In the genomic region with DNA sequence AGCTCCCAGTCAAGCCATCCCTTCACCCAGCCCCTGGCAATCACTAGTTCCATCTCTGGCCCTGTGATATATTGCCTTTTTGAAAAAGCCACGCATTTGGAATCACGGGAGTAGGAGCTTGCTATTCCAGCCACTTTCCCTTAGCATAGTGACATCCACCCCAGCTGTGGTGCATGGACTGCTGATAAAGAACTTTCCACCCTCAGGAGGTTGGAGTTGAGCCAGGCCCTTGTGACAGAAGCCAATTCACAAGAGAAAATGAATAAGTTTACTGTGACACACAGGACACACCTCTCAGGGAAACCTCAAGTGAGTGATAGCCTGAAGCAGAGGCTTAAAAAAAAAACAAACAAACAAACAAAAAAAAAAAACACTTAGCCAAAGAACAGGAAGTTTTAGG, we compare ENCODE assay signal across 11 mouse cellular contexts. TPM values are rescaled to one million over a fixed set of nuclear protein-coding genes. Genes with fewer than 3 reads are reported as not detected.
DNase-seq lines count a peak whose midpoint lies in the region; ATAC-seq and TF ChIP-seq lines count a peak whose summit lies in the region.
"Had no signal": no experiment of that assay in that cellular context is flagged by ENCODE, and none has a peak within 500 bp of the region (broad histone marks: within the 10 kb centered on the region; RNA-seq: fewer than 3 reads in every experiment).

No protein-coding gene starts in this region.

- no peak overlapping the region for H3K4me2 ChIP-seq in stomach, postnatal 0 days (replicated peaks; ENCODE audit: low read depth)
- H3K4me2 ChIP-seq: limb, embryonic 12.5 days had no signal

- no peaks in the 10 kb centered on the region for H3K27me3 ChIP-seq in stomach, postnatal 0 days (ENCODE audit: control insufficient read depth, insufficient read depth, low read length)

- peak; percentile 56 for DNase-seq in adrenal gland, postnatal 10 days
- no peak for DNase-seq in adrenal gland, postnatal 4 days (ENCODE audit: low spot score in 2 of 2)
- DNase-seq in urinary bladder, postnatal 14 days (ENCODE audit: low spot score): peak; percentile 56
- no peak for DNase-seq in urinary bladder, adult 2 months (ENCODE audit: low spot score)
- DNase-seq in kidney, postnatal 14 days: peak; percentile 68
- peak; percentile 66 for DNase-seq in stomach, postnatal 0 days (ENCODE audit: low spot score)
- no peak for DNase-seq in spleen, adult 12 weeks (ENCODE audit: low spot score)
- DNase-seq in spleen, postnatal 4 days (ENCODE audit: low spot score in 2 of 2): no peak
- DNase-seq: cerebellum, adult 11-12 months; retina, postnatal 1 day had no signal

- H3K4me3 ChIP-seq in stomach, postnatal 0 days (ENCODE audit: low read depth, low read length): no peak overlapping the region
- H3K4me3 ChIP-seq: limb, embryonic 12.5 days had no signal

- H3K36me3 ChIP-seq in stomach, postnatal 0 days (ENCODE audit: control insufficient read depth, insufficient read depth, low read length): no peaks in the 10 kb centered on the region
- H3K36me3 ChIP-seq: limb, embryonic 12.5 days had no signal

- ATAC-seq in stomach, postnatal 0 days (ENCODE audit: low FRiP score, low TSS enrichment): peak; percentile 31; the same call in 1 of the 2 replicates

- WGBS in stomach, postnatal 0 days: 22% methylated on average over 2 of the region's 2 CpGs

- H3K9me3 ChIP-seq in stomach, postnatal 0 days (ENCODE audit: control insufficient read depth, low read length): no peaks in the 10 kb centered on the region
- H3K9me3 ChIP-seq: limb, embryonic 12.5 days had no signal

- no peak for TF ChIP-seq EP300 in stomach, postnatal 0 days (optimal IDR thresholded peaks at IDR 0.05)

- 0 out of 2 replicates have a peak, but pooled peaks cover 4% of the 10 kb centered on the region for H3K4me1 ChIP-seq in stomach, postnatal 0 days (replicated peaks; ENCODE audit: control insufficient read depth, insufficient read depth)

- TF ChIP-seq CTCF in stomach, postnatal 0 days (IDR thresholded peaks at IDR 0.05; ENCODE audit: low read depth): no peak

- H3K9ac ChIP-seq in stomach, postnatal 0 days (ENCODE audit: low read length): no peak overlapping the region
- H3K9ac ChIP-seq: limb, embryonic 12.5 days had no signal

- H3K27ac ChIP-seq in stomach, postnatal 0 days (replicated peaks): no peak overlapping the region
- H3K27ac ChIP-seq: limb, embryonic 12.5 days had no signal

RNA-seq across cellular contexts. Expression of a gene that starts 24.3 kb away (rescaled TPM):
- 100 to 1,000 TPM; 161 to 192 TPM for total RNA-seq in adrenal gland, postnatal 10 days (2021)
- 100 to 1,000 TPM; 136 to 137 TPM for total RNA-seq in adrenal gland, postnatal 4 days (2021)
- 4,184 and 4,255 TPM in 2 replicates for polyA plus RNA-seq in urinary bladder, adult 2 months (2012; rRNA removed)
- 398 and 433 TPM in 2 replicates for polyA plus RNA-seq in stomach, postnatal 0 days (2015; fragmentation: Nextera tagmentation; extraction: Ambion mirVana)

RNA-seq across cellular contexts. Expression of a gene that starts 31.0 kb away (rescaled TPM):
- total RNA-seq in adrenal gland, postnatal 10 days (2021): 100 to 1,000 TPM; 172 to 185 TPM
- total RNA-seq in adrenal gland, postnatal 4 days (2021): 100 to 1,000 TPM; 213 to 230 TPM
- polyA plus RNA-seq in urinary bladder, adult 2 months (2012; rRNA removed): 132 and 145 TPM in 2 replicates
- 325 and 350 TPM in 2 replicates for polyA plus RNA-seq in stomach, postnatal 0 days (2015; fragmentation: Nextera tagmentation; extraction: Ambion mirVana)

Comparison
In these comparisons a context has a peak if more than half of its experiments do, and no peak if none do; other contexts are left out.
1. DNase-seq: peak in adrenal gland, postnatal 10 days (single experiment), urinary bladder, postnatal 14 days (single experiment), kidney, postnatal 14 days (single experiment) and stomach, postnatal 0 days (single experiment); none in adrenal gland, postnatal 4 days (0 of 2), urinary bladder, adult 2 months (single experiment), spleen, adult 12 weeks (single experiment) and spleen, postnatal 4 days (0 of 2).